Comparison of ENCODE assay signal across 41 mouse cellular contexts in genomic region chr11:99581564-99581963, GRCm38 (mm10). TPM values are rescaled to one million over a fixed set of nuclear protein-coding genes. Genes with fewer than 3 reads are reported as not detected.
DNase-seq lines count a peak whose midpoint lies in the region; TF ChIP-seq lines count a peak whose summit lies in the region.
"Had no signal": no experiment of that assay in that cellular context is flagged by ENCODE, and none has a peak within 500 bp of the region (broad histone marks: within the 10 kb centered on the region; RNA-seq: fewer than 3 reads in every experiment).

No protein-coding gene starts in this region.

- H3ac ChIP-seq in C2C12 (ENCODE audit: control insufficient read depth, insufficient read length, low read depth): no peak overlapping the region

- 69% methylated on average over 6 of the region's 6 CpGs for WGBS in lung, adult 2 months
- 90% methylated on average over 6 of the region's 6 CpGs for WGBS in hindbrain, embryonic 10.5 days

- no peaks in the 10 kb centered on the region for H3K79me3 ChIP-seq in C2C12 (ENCODE audit: low read depth)

- H3K79me2 ChIP-seq in C2C12 (ENCODE audit: control insufficient read depth, insufficient read depth): no peaks in the 10 kb centered on the region

- peak; percentile 7 for DNase-seq in lung, postnatal 25 days (ENCODE audit: low spot score)
- DNase-seq in lung, adult 2 months: no peak
- DNase-seq in brain, adult 2 months (ENCODE audit: low read depth, low spot score): peak; percentile 79
- no peak for DNase-seq in hindbrain, embryonic 10.5 days (ENCODE audit: low spot score)
- no peak for DNase-seq in cerebellum, postnatal 36 days
- no peak for DNase-seq in left cerebral cortex, postnatal 36 days (ENCODE audit: low spot score in 2 of 2)
- DNase-seq: adrenal gland, adult 8-10 months; cerebellum, adult 11 months; cerebellum, adult 9-11 months; forebrain, postnatal 0 days; gastrocnemius, postnatal 14 days; heart, adult 18-20 months; heart, postnatal 4 days; kidney, adult 11 months; kidney, postnatal 25 days; midbrain, embryonic 14.5 days; spleen, adult 18-20 months; thymus, adult 18-20 months; thymus, postnatal 25 days had no signal

- no peaks in the 10 kb centered on the region for H3K27me3 ChIP-seq in C2C12 (ENCODE audit: control insufficient read depth, insufficient read depth, insufficient read length)
- H3K27me3 ChIP-seq in hindbrain, embryonic 10.5 days (ENCODE audit: insufficient read depth, poor library complexity, severe bottlenecking): no peaks in the 10 kb centered on the region
- H3K27me3 ChIP-seq: embryonic facial prominence, embryonic 13.5 days; forebrain, embryonic 12.5 days; kidney, embryonic 15.5 days; limb, embryonic 12.5 days; liver, embryonic 15.5 days had no signal

- H3K27ac ChIP-seq in hindbrain, embryonic 10.5 days: no peak overlapping the region
- H3K27ac ChIP-seq: embryonic facial prominence, embryonic 13.5 days; forebrain, embryonic 12.5 days; hindbrain, embryonic 14.5 days; kidney, embryonic 15.5 days; limb, embryonic 12.5 days; liver, embryonic 15.5 days had no signal

- no peak for TF ChIP-seq POLR2A in lung, adult 2 months (IDR thresholded peaks at IDR 0.05; ENCODE audit: borderline replicate concordance, extremely low read depth, low read depth, low read length)

- no peak for TF ChIP-seq CTCF in lung, adult 2 months (IDR thresholded peaks at IDR 0.05; ENCODE audit: insufficient read depth, low read length)
- TF ChIP-seq CTCF in C2C12 (IDR thresholded peaks at IDR 0.05; ENCODE audit: control insufficient read depth, insufficient read depth, insufficient read length): no peak

- no peaks in the 10 kb centered on the region for H3K36me3 ChIP-seq in C2C12 (ENCODE audit: control insufficient read depth, insufficient read depth)
- H3K36me3 ChIP-seq in hindbrain, embryonic 10.5 days: no peaks in the 10 kb centered on the region
- H3K36me3 ChIP-seq: embryonic facial prominence, embryonic 13.5 days; forebrain, embryonic 12.5 days; kidney, embryonic 15.5 days; limb, embryonic 12.5 days; liver, embryonic 15.5 days had no signal

- intact Hi-C loops in left cerebral cortex, postnatal 36 days (cut with DNase I): no loop called here

- H3K4me3 ChIP-seq in lung, adult 2 months (replicated peaks; ENCODE audit: extremely low read depth, low read depth, low read length): no peak overlapping the region
- no peak overlapping the region for H3K4me3 ChIP-seq in C2C12 (ENCODE audit: insufficient read depth, poor library complexity, severe bottlenecking)
- H3K4me3 ChIP-seq in hindbrain, embryonic 10.5 days: no peak overlapping the region
- H3K4me3 ChIP-seq: embryonic facial prominence, embryonic 13.5 days; erythroblast, embryonic 14.5 days; forebrain, embryonic 12.5 days; kidney, embryonic 15.5 days; limb, embryonic 12.5 days; liver, embryonic 15.5 days had no signal

- no peaks in the 10 kb centered on the region for H3K4me1 ChIP-seq in lung, adult 2 months (ENCODE audit: control insufficient read depth, insufficient read depth, low read length)
- H3K4me1 ChIP-seq in hindbrain, embryonic 10.5 days (replicated peaks): no peaks in the 10 kb centered on the region
- H3K4me1 ChIP-seq: embryonic facial prominence, embryonic 13.5 days; forebrain, embryonic 12.5 days; kidney, embryonic 15.5 days; limb, embryonic 12.5 days; liver, embryonic 15.5 days had no signal

- H3K9me3 ChIP-seq in hindbrain, embryonic 10.5 days: no peaks in the 10 kb centered on the region
- H3K9me3 ChIP-seq: embryonic facial prominence, embryonic 13.5 days; forebrain, embryonic 12.5 days; kidney, embryonic 15.5 days; limb, embryonic 12.5 days; liver, embryonic 15.5 days had no signal

TF ChIP-seq in C2C12, 6 proteins besides CTCF, POLR2A, EP300 and RAD21:
- TF ChIP-seq FOSL1 (IDR thresholded peaks at IDR 0.05; ENCODE audit: insufficient read depth, low read length, poor library complexity, severe bottlenecking) (peak; percentile 51), CEBPB (IDR thresholded peaks at IDR 0.05; ENCODE audit: low read depth) (no peak)
TF ChIP-seq in C2C12: peak in this region for 1.

RNA-seq across cellular contexts. Expression of gene Krtap1-5, which starts 0.7 kb away (rescaled TPM):
- polyA plus RNA-seq in lung, adult 2 months (2012; rRNA removed): not detected in 2 replicates
- polyA plus RNA-seq in C2C12 (2012; fragmentation: generic; extraction: Trizol): 0.04 TPM
- polyA plus RNA-seq in hindbrain, embryonic 10.5 days (2016; fragmentation: Nextera tagmentation; extraction: Ambion mirVana): not detected in 2 replicates
- not detected for total RNA-seq in left cerebral cortex, postnatal 36 days (2021)
- total RNA-seq: adrenal gland, adult 8-10 months; common myeloid progenitor, adult 5-6 weeks; forebrain, postnatal 0 days; gastrocnemius, postnatal 14 days; heart, adult 18-20 months; heart, postnatal 4 days; layer of hippocampus, adult 18-20 months; layer of hippocampus, postnatal 10 days; left cerebral cortex, adult 18-20 months; left cerebral cortex, postnatal 14 days; liver, adult 2 months; megakaryocyte-erythroid progenitor cell, adult 5-6 weeks; neutrophil, adult 5-6 weeks had no signal
- polyA plus RNA-seq: CD4-positive, CD25-positive, alpha-beta regulatory T cell, adult 4 months; embryonic facial prominence, embryonic 13.5 days; erythroblast, embryonic 14.5 days; forebrain, embryonic 12.5 days; forebrain, postnatal 0 days; heart, embryonic 11.5 days; heart, postnatal 0 days; hindbrain, embryonic 14.5 days; kidney, embryonic 15.5 days; limb, embryonic 12.5 days; liver, adult 2 months; liver, embryonic 15.5 days; lung, embryonic 16.5 days; midbrain, embryonic 14.5 days; neural tube, embryonic 11.5 days; stomach, embryonic 16.5 days had no signal

RNA-seq across cellular contexts. Expression of gene Krtap1-4, which starts 1.9 kb away (rescaled TPM):
- not detected in 2 replicates for polyA plus RNA-seq in lung, adult 2 months (2012; rRNA removed)
- polyA plus RNA-seq in C2C12 (2012; fragmentation: generic; extraction: Trizol): not detected
- not detected in 2 replicates for polyA plus RNA-seq in hindbrain, embryonic 10.5 days (2016; fragmentation: Nextera tagmentation; extraction: Ambion mirVana)
- not detected for total RNA-seq in left cerebral cortex, postnatal 36 days (2021)
- total RNA-seq: adrenal gland, adult 8-10 months; common myeloid progenitor, adult 5-6 weeks; forebrain, postnatal 0 days; gastrocnemius, postnatal 14 days; heart, adult 18-20 months; heart, postnatal 4 days; layer of hippocampus, adult 18-20 months; layer of hippocampus, postnatal 10 days; left cerebral cortex, adult 18-20 months; left cerebral cortex, postnatal 14 days; liver, adult 2 months; megakaryocyte-erythroid progenitor cell, adult 5-6 weeks; neutrophil, adult 5-6 weeks had no signal
- polyA plus RNA-seq: CD4-positive, CD25-positive, alpha-beta regulatory T cell, adult 4 months; embryonic facial prominence, embryonic 13.5 days; erythroblast, embryonic 14.5 days; forebrain, embryonic 12.5 days; forebrain, postnatal 0 days; heart, embryonic 11.5 days; heart, postnatal 0 days; hindbrain, embryonic 14.5 days; kidney, embryonic 15.5 days; limb, embryonic 12.5 days; liver, adult 2 months; liver, embryonic 15.5 days; lung, embryonic 16.5 days; midbrain, embryonic 14.5 days; neural tube, embryonic 11.5 days; stomach, embryonic 16.5 days had no signal

RNA-seq across cellular contexts. Expression of gene Krtap1-3, which starts 9.6 kb away (rescaled TPM):
- not detected in 2 replicates for polyA plus RNA-seq in lung, adult 2 months (2012; rRNA removed)
- not detected for polyA plus RNA-seq in C2C12 (2012; fragmentation: generic; extraction: Trizol)
- not detected in 2 replicates for polyA plus RNA-seq in hindbrain, embryonic 10.5 days (2016; fragmentation: Nextera tagmentation; extraction: Ambion mirVana)
- not detected for total RNA-seq in left cerebral cortex, postnatal 36 days (2021)
- total RNA-seq: adrenal gland, adult 8-10 months; common myeloid progenitor, adult 5-6 weeks; forebrain, postnatal 0 days; gastrocnemius, postnatal 14 days; heart, adult 18-20 months; heart, postnatal 4 days; layer of hippocampus, adult 18-20 months; layer of hippocampus, postnatal 10 days; left cerebral cortex, adult 18-20 months; left cerebral cortex, postnatal 14 days; liver, adult 2 months; megakaryocyte-erythroid progenitor cell, adult 5-6 weeks; neutrophil, adult 5-6 weeks had no signal
- polyA plus RNA-seq: CD4-positive, CD25-positive, alpha-beta regulatory T cell, adult 4 months; embryonic facial prominence, embryonic 13.5 days; erythroblast, embryonic 14.5 days; forebrain, embryonic 12.5 days; forebrain, postnatal 0 days; heart, embryonic 11.5 days; heart, postnatal 0 days; hindbrain, embryonic 14.5 days; kidney, embryonic 15.5 days; limb, embryonic 12.5 days; liver, adult 2 months; liver, embryonic 15.5 days; lung, embryonic 16.5 days; midbrain, embryonic 14.5 days; neural tube, embryonic 11.5 days; stomach, embryonic 16.5 days had no signal

RNA-seq across cellular contexts. Expression of gene Krtap3-1, which starts 15.1 kb away (rescaled TPM):
- not detected in 2 replicates for polyA plus RNA-seq in lung, adult 2 months (2012; rRNA removed)
- polyA plus RNA-seq in C2C12 (2012; fragmentation: generic; extraction: Trizol): not detected
- polyA plus RNA-seq in hindbrain, embryonic 10.5 days (2016; fragmentation: Nextera tagmentation; extraction: Ambion mirVana): not detected in 2 replicates
- not detected for total RNA-seq in left cerebral cortex, postnatal 36 days (2021)
- total RNA-seq: adrenal gland, adult 8-10 months; common myeloid progenitor, adult 5-6 weeks; forebrain, postnatal 0 days; gastrocnemius, postnatal 14 days; heart, adult 18-20 months; heart, postnatal 4 days; layer of hippocampus, adult 18-20 months; layer of hippocampus, postnatal 10 days; left cerebral cortex, adult 18-20 months; left cerebral cortex, postnatal 14 days; liver, adult 2 months; megakaryocyte-erythroid progenitor cell, adult 5-6 weeks; neutrophil, adult 5-6 weeks had no signal
- polyA plus RNA-seq: CD4-positive, CD25-positive, alpha-beta regulatory T cell, adult 4 months; embryonic facial prominence, embryonic 13.5 days; erythroblast, embryonic 14.5 days; forebrain, embryonic 12.5 days; forebrain, postnatal 0 days; heart, embryonic 11.5 days; heart, postnatal 0 days; hindbrain, embryonic 14.5 days; kidney, embryonic 15.5 days; limb, embryonic 12.5 days; liver, adult 2 months; liver, embryonic 15.5 days; lung, embryonic 16.5 days; midbrain, embryonic 14.5 days; neural tube, embryonic 11.5 days; stomach, embryonic 16.5 days had no signal

RNA-seq across cellular contexts. Expression of gene Krtap9-3, which starts 16.3 kb away (rescaled TPM):
- polyA plus RNA-seq in lung, adult 2 months (2012; rRNA removed): not detected in 2 replicates
- not detected for polyA plus RNA-seq in C2C12 (2012; fragmentation: generic; extraction: Trizol)
- polyA plus RNA-seq in hindbrain, embryonic 10.5 days (2016; fragmentation: Nextera tagmentation; extraction: Ambion mirVana): not detected in 2 replicates
- not detected for total RNA-seq in left cerebral cortex, postnatal 36 days (2021)
- total RNA-seq: adrenal gland, adult 8-10 months; common myeloid progenitor, adult 5-6 weeks; forebrain, postnatal 0 days; gastrocnemius, postnatal 14 days; heart, adult 18-20 months; heart, postnatal 4 days; layer of hippocampus, adult 18-20 months; layer of hippocampus, postnatal 10 days; left cerebral cortex, adult 18-20 months; left cerebral cortex, postnatal 14 days; liver, adult 2 months; megakaryocyte-erythroid progenitor cell, adult 5-6 weeks; neutrophil, adult 5-6 weeks had no signal
- polyA plus RNA-seq: CD4-positive, CD25-positive, alpha-beta regulatory T cell, adult 4 months; embryonic facial prominence, embryonic 13.5 days; erythroblast, embryonic 14.5 days; forebrain, embryonic 12.5 days; forebrain, postnatal 0 days; heart, embryonic 11.5 days; heart, postnatal 0 days; hindbrain, embryonic 14.5 days; kidney, embryonic 15.5 days; limb, embryonic 12.5 days; liver, adult 2 months; liver, embryonic 15.5 days; lung, embryonic 16.5 days; midbrain, embryonic 14.5 days; neural tube, embryonic 11.5 days; stomach, embryonic 16.5 days had no signal

Comparison
In these comparisons a context has a peak if more than half of its experiments do, and no peak if none do; other contexts are left out.
1. DNase-seq: peak in lung, postnatal 25 days (single experiment) and brain, adult 2 months (single experiment); none in lung, adult 2 months (single experiment), hindbrain, embryonic 10.5 days (single experiment), cerebellum, postnatal 36 days (0 of 2) and left cerebral cortex, postnatal 36 days (0 of 2).